Mouse (Mus musculus) heart, adult 2 months (tissue): ENCODE measurements around the gene Sgsm3.

Source experiments
- CTCF ChIP-seq: fragments of 200-600 bp; IDR thresholded peaks from 2 replicates; pipeline ENCODE4 v1.8.1; 2022; ENCODE audit warnings: antibody characterized with exemption, mild to moderate bottlenecking, moderate library complexity
- POLR2A ChIP-seq: fragments of 200-500 bp; IDR thresholded peaks from 2 replicates; pipeline ENCODE4 v1.6.1; 2011; ENCODE audit warnings: mild to moderate bottlenecking, low read depth, low read length, control low read depth; ENCODE audit not compliant: insufficient read depth

DNA sequence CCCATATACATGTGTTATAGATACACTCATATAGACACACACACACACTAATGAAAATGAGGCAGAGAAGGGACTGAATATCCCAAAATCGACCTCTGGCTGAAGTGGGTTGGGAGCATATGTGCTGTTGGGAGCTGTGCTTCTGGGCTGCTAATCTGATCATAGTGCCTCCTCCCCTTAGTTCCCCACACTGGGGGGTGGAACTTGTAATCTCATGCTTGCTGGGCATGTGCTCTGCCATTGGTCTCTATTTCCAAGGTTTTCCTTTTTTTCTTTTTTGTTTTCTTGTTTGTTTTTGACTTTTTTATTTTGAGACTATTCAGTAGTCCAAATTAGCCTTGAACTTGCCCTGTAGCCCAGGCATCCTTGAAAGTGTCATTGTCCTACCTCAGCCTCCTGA lies 10.8 kb downstream of the Sgsm3 start:
- no peak for TF ChIP-seq CTCF
- TF ChIP-seq POLR2A = no peak
